Mouse (Mus musculus) thymus, postnatal 25 days (tissue): ENCODE results near the gene Ogfr.

Experiments
- DNase-seq: peaks from one replicate; pipeline ENCODE4 v3.0.0; 2022

The Ogfr gene

GRCm38 (mm10) chr2:180589123-180589831, at the start of gene Ogfr:
Gene Ogfr, plus strand, starts transcription at chr2:180589245.
- DNase-seq, result peak; percentile 88

GRCm38 (mm10) chr2:180543675-180544074, 45.4 kb upstream of the Ogfr start:
- no peak for DNase-seq

GRCm38 (mm10) chr2:180545046-180545445, 44.0 kb upstream of the Ogfr start:
- DNase-seq, result no peak

- DNase-seq, result no peak
Measured at GRCm38 (mm10) chr2:180547384-180548106, 41.5 kb upstream of the Ogfr start.

- no peak for DNase-seq
Measured at GRCm38 (mm10) chr2:180552340-180552739, 36.7 kb upstream of the Ogfr start.

- DNase-seq, result no peak
Measured at GRCm38 (mm10) chr2:180555219-180555618, 33.8 kb upstream of the Ogfr start.

GRCm38 (mm10) chr2:180556470-180556869, 32.6 kb upstream of the Ogfr start:
- no peak for DNase-seq

- DNase-seq, result peak; percentile 26
Measured at GRCm38 (mm10) chr2:180560245-180560644, 28.8 kb upstream of the Ogfr start.

GRCm38 (mm10) chr2:180562146-180562545, 26.9 kb upstream of the Ogfr start:
- no peak for DNase-seq

- DNase-seq, result no peak
Measured at GRCm38 (mm10) chr2:180563296-180563695, 25.7 kb upstream of the Ogfr start.

GRCm38 (mm10) chr2:180563841-180564240, 25.2 kb upstream of the Ogfr start:
- DNase-seq, result no peak

- peak; percentile 47 for DNase-seq
Measured at GRCm38 (mm10) chr2:180566240-180566913, 22.7 kb upstream of the Ogfr start.

GRCm38 (mm10) chr2:180569028-180569643, 19.9 kb upstream of the Ogfr start:
- DNase-seq, result no peak

- DNase-seq, result no peak
Measured at GRCm38 (mm10) chr2:180576482-180576881, 12.6 kb upstream of the Ogfr start.

- peak; percentile 66 for DNase-seq
Measured at GRCm38 (mm10) chr2:180578686-180579085, 10.4 kb upstream of the Ogfr start.

- DNase-seq, result no peak
Measured at GRCm38 (mm10) chr2:180581002-180581401, 8.0 kb upstream of the Ogfr start, which contains the start of gene Mrgbp. Gene Mrgbp, plus strand, starts transcription at chr2:180581304.

GRCm38 (mm10) chr2:180582481-180583153, 6.4 kb upstream of the Ogfr start:
- peak; percentile 98 for DNase-seq

- peak; percentile 38 for DNase-seq
Measured at GRCm38 (mm10) chr2:180583154-180583507, 5.9 kb upstream of the Ogfr start.

GRCm38 (mm10) chr2:180588736-180589122, 316 bp upstream of the Ogfr start:
- DNase-seq, result no peak

- DNase-seq, result no peak
Measured at GRCm38 (mm10) chr2:180597490-180597889, 8.4 kb downstream of the Ogfr start, which contains the start of gene Col9a3. Gene Col9a3, plus strand, starts transcription at chr2:180597790.

- DNase-seq, result no peak
Measured at GRCm38 (mm10) chr2:180598157-180598705, 9.2 kb downstream of the Ogfr start.

- DNase-seq, result no peak
Measured at GRCm38 (mm10) chr2:180600569-180601021, 11.6 kb downstream of the Ogfr start.
